Mouse (Mus musculus) brain, embryonic 14.5 days (tissue): ENCODE data around the gene Abhd5. TPM values are rescaled to one million over a fixed set of nuclear protein-coding genes. Genes with fewer than 3 reads are reported as not detected.

Experiments used
- DNase-seq: peaks from one replicate; pipeline ENCODE4 v3.0.0-alpha.2; 2011; ENCODE audit warnings: low read depth
- CTCF ChIP-seq: fragments of 200-500 bp; IDR thresholded peaks from 2 replicates; pipeline ENCODE4 v1.5.1; 2012; ENCODE audit warnings: inconsistent platforms, mild to moderate bottlenecking, moderate library complexity, borderline replicate concordance; ENCODE audit not compliant: insufficient read depth, insufficient read length; ENCODE audit errors: extremely low read depth
- POLR2A ChIP-seq: fragments of 200-500 bp; IDR thresholded peaks from 2 replicates; pipeline ENCODE4 v1.6.1; 2012; ENCODE audit warnings: mild to moderate bottlenecking, inconsistent platforms, borderline replicate concordance; ENCODE audit not compliant: poor library complexity, insufficient read depth, insufficient read length, severe bottlenecking; ENCODE audit errors: extremely low read depth
- polyA plus RNA-seq: library from polyadenylated mRNA; depleted of rRNA; stranded (reverse); fragments of >200 nt; gene quantifications from 2 replicates; pipeline ENCODE4 v1.2.3, GENCODE M21; 2012

Gene Abhd5
- polyA plus RNA-seq, 1 experiment, result 15.9 TPM

GRCm38 (mm10) chr9:122322356-122322755, 29.1 kb upstream of the Abhd5 start:
- DNase-seq, result no peak
- no peak for TF ChIP-seq CTCF
- TF ChIP-seq POLR2A, result no peak

GRCm38 (mm10) chr9:122325996-122326395, 25.4 kb upstream of the Abhd5 start:
- DNase-seq, result no peak
- TF ChIP-seq POLR2A (no peak), CTCF (no peak)

DNA sequence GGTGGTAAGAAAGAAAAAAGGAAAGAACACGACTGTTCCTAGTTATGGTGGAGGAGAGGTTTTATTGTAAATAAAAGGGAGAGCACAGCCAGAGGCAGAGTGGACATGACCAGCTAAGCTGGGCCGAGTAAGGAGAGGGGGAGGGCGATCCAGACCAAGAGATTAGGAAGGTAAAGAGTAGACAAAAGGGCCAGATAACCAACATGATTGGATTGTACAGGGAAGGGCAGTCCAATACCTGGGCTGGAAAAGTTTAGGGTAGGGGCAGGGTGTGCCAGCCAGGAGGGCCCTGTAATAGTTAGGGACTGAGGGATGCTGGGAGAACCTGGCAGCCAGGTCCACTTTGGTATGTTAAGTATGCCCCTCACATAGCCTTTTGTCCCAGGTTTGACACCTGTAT, 23.2 kb upstream of the Abhd5 start:
- no peak for DNase-seq
- no peak for TF ChIP-seq POLR2A
- TF ChIP-seq CTCF, result no peak

- TF ChIP-seq CTCF, result no peak
- TF ChIP-seq POLR2A, result no peak
- DNase-seq, result no peak
Measured at GRCm38 (mm10) chr9:122336677-122337076, 14.7 kb upstream of the Abhd5 start.

DNA sequence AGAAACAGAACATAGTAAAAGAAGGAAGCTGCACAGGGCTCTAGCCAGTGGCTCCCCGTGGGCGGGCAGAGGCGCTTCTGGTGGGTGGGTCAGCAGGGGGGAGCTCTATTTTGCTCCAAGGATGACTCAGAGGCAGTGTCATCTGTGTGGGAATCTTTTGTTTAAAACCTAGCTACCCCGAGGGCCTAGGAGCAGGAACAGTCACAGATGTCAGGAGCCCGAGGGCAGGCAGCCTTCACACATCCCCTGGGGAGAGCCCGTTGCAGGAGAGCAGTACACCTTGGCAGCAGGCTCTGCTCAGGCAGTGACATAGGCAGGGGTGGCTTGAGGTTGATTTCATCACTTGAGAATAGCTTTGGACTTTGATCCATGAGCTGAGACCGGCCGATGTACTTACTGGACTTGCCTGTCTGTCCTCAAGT, 13.9 kb upstream of the Abhd5 start:
- no peak for DNase-seq
- TF ChIP-seq CTCF (no peak), POLR2A (no peak)

GRCm38 (mm10) chr9:122339972-122340371, 11.4 kb upstream of the Abhd5 start:
- no peak for DNase-seq
- TF ChIP-seq CTCF (no peak), POLR2A (no peak)

DNA sequence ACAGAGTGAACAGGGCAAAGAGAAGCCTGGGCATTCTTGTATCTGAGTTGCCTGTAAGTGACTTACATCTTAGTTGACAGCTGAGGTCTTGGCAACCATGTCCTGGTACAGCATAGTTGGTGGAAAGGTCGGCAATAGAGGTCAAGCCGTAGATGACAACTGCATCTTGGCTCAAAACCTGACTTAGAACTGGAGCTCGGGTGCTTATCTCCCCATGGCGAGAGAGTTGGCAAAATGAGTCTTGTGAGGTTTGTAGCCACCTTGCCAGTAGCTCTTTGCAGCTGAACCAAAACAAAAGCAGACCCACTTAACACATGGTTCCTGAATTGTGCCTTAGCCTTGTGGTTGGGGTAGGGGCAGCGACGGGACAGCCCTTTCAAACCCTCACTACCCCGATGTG, 8.0 kb upstream of the Abhd5 start:
- no peak for DNase-seq
- TF ChIP-seq POLR2A, result no peak
- TF ChIP-seq CTCF, result no peak

DNA sequence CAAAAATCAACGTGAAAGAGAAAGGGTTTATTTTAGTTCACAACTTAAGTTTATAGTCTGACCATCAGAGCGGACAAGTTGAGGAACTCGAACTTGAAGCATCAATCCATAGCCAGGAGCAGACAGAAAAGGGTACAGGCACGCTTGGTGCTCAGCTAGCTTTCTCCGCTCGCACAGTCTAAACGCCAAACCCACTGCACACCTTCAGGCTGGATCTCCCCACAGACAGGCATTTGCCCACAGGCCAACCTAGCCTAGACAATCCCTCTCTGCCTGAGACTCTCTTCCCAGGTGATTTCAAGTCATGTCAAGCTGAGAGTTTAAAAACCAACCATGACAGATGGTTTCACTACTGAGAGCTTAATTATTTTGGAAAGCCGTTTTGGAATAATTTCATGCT, 6.8 kb upstream of the Abhd5 start:
- no peak for TF ChIP-seq CTCF
- TF ChIP-seq POLR2A, result no peak
- DNase-seq, result no peak

- DNase-seq, result no peak
- TF ChIP-seq CTCF (no peak), POLR2A (no peak)
Measured at GRCm38 (mm10) chr9:122345291-122345690, 6.1 kb upstream of the Abhd5 start.

DNA sequence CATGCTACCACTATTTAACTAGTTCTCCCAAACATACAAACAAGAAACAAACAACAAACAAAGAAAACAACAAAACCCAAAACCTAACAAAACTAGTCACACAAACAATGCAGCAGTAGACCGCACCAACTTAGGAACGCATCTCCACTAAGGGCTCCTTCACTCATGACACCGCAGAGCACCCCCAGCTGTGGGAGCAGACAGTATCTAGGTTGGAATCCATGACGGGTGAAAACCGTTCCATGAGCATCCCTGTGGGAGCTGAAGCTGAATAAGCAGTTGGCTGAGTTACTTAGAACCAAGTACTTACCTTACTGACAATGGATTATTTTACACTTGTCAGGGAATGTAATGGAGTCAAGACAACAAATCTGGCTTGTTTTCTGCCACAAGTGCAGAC, 5.3 kb upstream of the Abhd5 start:
- TF ChIP-seq CTCF (no peak), POLR2A (no peak)
- DNase-seq, result no peak

GRCm38 (mm10) chr9:122347882-122348281, 3.5 kb upstream of the Abhd5 start:
- DNase-seq, result no peak
- no peak for TF ChIP-seq POLR2A
- no peak for TF ChIP-seq CTCF

- TF ChIP-seq POLR2A (no peak), CTCF (no peak)
- no peak for DNase-seq
Measured at GRCm38 (mm10) chr9:122349286-122349685, 2.1 kb upstream of the Abhd5 start.

DNA sequence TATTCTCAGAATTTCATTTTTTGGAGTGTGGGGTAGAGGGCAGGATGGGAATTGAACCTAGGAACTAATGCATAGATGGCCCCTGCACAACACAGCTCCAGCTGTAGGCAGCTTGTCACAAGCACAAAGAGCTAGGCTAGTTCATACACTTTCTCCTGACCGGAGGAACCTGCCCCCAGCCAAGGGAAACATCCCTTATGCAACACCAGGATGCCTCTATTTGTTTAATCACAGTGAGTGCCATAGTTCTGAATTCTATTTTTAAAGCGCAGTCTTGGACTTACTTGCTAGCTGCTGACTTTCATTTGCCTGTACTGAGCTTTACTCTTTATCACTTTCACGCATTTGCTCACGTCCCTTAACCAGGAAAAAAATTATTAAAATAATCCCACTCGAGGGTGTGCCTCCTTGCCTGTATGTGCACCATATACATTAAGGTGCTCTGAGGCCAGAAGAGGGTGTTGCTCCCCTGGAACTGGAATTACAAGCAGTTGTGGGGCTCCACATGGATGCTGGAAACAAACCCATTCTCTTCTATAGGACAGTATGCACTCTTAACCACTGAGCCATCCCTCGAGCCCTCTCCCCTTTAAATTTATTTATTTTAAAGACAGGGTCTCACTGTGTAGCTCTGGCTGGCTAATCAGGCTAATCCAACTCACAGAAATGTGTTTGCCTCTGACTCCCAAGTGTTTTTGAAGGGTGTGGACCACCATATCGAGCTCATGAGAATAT, 845 bp upstream of the Abhd5 start:
- TF ChIP-seq POLR2A, result no peak
- TF ChIP-seq CTCF, result no peak
- DNase-seq, result no peak

GRCm38 (mm10) chr9:122352025-122352392, 601 bp downstream of the Abhd5 start:
- TF ChIP-seq POLR2A (no peak), CTCF (no peak)
- no peak for DNase-seq
